Mouse (Mus musculus) thymus, adult 2 months (tissue): ENCODE data around the gene Fam216a. TPM values are rescaled to one million over a fixed set of nuclear protein-coding genes. Genes with fewer than 3 reads are reported as not detected.
"Not testable (repeated sequence)": the region's sequence is repeated elsewhere in the genome, so short reads cannot be mapped to it uniquely, and the experiment has no call there.

Experiments
- DNase-seq: peaks from one replicate; pipeline ENCODE4 v3.0.0; 2021
- H3K27ac ChIP-seq: fragments of 200-500 bp; 2 replicates; pipeline ENCODE4 v1.5.1; 2012; ENCODE audit warnings: low read length, control low read depth; ENCODE audit not compliant: control insufficient read depth, insufficient read depth
- H3K27me3 ChIP-seq: fragments of 200-500 bp; 2 replicates; pipeline ENCODE4 v1.6.1; 2012; ENCODE audit warnings: mild to moderate bottlenecking, low read length, moderate library complexity, mixed read lengths; ENCODE audit not compliant: control insufficient read depth, insufficient read depth
- H3K36me3 ChIP-seq: fragments of 200-500 bp; 2 replicates; pipeline ENCODE4 v1.6.1; 2012; ENCODE audit warnings: mild to moderate bottlenecking, low read length, moderate library complexity; ENCODE audit not compliant: control insufficient read depth, insufficient read depth
- H3K4me1 ChIP-seq: fragments of 200-500 bp; replicated peaks from 2 replicates; pipeline ENCODE4 v1.6.1; 2012; ENCODE audit warnings: low read length; ENCODE audit not compliant: control insufficient read depth, insufficient read depth
- H3K4me3 ChIP-seq: fragments of 200-500 bp; 2 replicates; pipeline ENCODE4 v1.5.1; 2012; ENCODE audit warnings: mild to moderate bottlenecking, low read length, control low read depth, moderate library complexity; ENCODE audit not compliant: control insufficient read depth, insufficient read depth
- CTCF ChIP-seq: fragments of 200-500 bp; IDR thresholded peaks from 2 replicates; pipeline ENCODE4 v1.5.1; 2012; ENCODE audit warnings: mild to moderate bottlenecking, control low read depth, low read length, moderate library complexity, borderline replicate concordance; ENCODE audit not compliant: control insufficient read depth, poor library complexity, insufficient read depth; ENCODE audit errors: extremely low read depth
- POLR2A ChIP-seq: fragments of 200-500 bp; IDR thresholded peaks from 2 replicates; pipeline ENCODE4 v1.6.1; 2012; ENCODE audit warnings: mild to moderate bottlenecking, low read length, control low read depth, moderate library complexity; ENCODE audit not compliant: control insufficient read depth, poor library complexity, insufficient read depth; ENCODE audit errors: extremely low read depth
- WGBS: fragments of 180-500 bp; shearing (Covaris S2); methylation state at CpG from one replicate; pipeline ENCODE4 v1.1.7; 2018; 5-methylcytosine and 5-hydroxymethylcytosine counted together
- polyA plus RNA-seq: library from polyadenylated mRNA; depleted of rRNA; stranded (reverse); fragments of >200 nt; gene quantifications from 2 replicates; pipeline ENCODE4 v1.2.3, GENCODE M21; 2012

Gene Fam216a
- polyA plus RNA-seq, 1 experiment: 54.4 TPM

DNA sequence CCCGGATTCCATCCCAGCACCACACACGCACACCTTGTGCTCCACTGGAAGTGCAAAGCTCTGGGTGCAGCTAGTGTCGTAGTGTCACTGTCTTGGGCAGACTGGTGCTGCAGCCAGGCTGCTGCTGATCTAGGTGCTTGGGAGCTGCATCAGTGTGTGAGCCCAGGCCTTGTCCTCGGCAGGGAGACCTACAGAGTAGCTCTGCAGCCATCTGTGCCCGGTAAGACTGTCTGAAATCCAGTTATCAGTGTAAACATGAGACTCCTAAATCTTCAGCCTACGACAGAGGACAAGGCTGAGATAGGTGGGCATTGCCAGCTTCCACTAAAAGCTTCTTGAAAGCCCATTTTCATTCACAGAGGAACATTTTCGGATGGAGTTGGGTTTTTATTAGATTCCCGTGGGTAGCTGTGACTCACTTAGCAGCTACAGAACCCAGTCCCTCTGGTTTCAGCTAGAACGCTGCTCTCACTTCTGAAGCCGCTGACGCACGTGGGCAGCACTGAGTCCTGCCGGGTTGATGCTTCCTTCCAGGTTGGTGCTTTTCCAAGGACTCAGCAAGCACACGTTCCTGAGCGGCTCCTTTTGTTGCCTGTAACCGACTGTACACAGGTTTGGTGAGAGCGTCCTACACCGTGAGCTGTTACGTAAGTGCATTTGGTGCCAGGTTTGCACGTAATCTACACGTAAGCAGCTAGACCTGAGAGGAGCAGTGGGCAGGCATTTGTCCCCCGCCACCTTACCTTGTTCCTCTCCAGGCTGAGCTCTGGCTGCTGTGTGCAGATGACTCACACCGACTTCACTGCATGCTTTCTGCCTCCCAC lies 47.3 kb downstream of the Fam216a start:
- H3K27me3 ChIP-seq: no peaks in the 10 kb centered on the region
- H3K4me1 ChIP-seq: no peaks in the 10 kb centered on the region
- WGBS: 97% methylated on average over 23 of the region's 23 CpGs
- no peak overlapping the region for H3K4me3 ChIP-seq
- DNase-seq: no peak
- peaks cover 60% of the 10 kb centered on the region for H3K36me3 ChIP-seq
- H3K27ac ChIP-seq: no peak overlapping the region
- no peak for TF ChIP-seq CTCF
- TF ChIP-seq POLR2A: no peak

DNA sequence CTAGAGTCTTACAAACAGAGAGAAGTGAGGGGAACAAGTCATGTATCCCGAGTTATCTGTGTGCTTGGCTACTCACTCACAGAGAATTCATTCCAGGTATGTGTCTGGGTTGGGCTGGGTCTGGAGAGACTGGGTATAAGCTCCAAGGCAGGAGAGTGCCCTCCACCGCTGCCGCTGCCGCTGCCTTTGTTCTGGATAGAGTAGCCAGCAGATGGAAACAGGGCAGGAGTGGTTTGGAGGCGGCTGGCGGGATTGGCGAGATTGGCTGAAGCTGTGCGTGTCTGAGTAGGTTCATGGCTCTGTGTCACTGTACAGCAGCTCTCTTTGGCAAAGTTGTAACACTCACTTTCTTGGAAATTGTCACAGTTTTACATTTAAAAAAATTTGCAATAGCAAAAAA lies 48.6 kb downstream of the Fam216a start:
- no peak overlapping the region for H3K4me3 ChIP-seq
- WGBS: 96% methylated on average over 8 of the region's 8 CpGs
- H3K27ac ChIP-seq: no peak overlapping the region
- H3K27me3 ChIP-seq: no peaks in the 10 kb centered on the region
- no peak for TF ChIP-seq CTCF
- TF ChIP-seq POLR2A: no peak
- H3K36me3 ChIP-seq: peaks cover 62% of the 10 kb centered on the region
- DNase-seq: no peak
- H3K4me1 ChIP-seq: peaks cover 2% of the 10 kb centered on the region

GRCm38 (mm10) chr5:122320205-122320781 lies 51.9 kb downstream of the Fam216a start:
- WGBS: 95% methylated on average over 12 of the region's 12 CpGs
- TF ChIP-seq POLR2A: no peak
- TF ChIP-seq CTCF: no peak
- peaks cover 32% of the 10 kb centered on the region for H3K4me1 ChIP-seq
- no peak overlapping the region for H3K27ac ChIP-seq
- no peaks in the 10 kb centered on the region for H3K27me3 ChIP-seq
- H3K36me3 ChIP-seq: peaks cover 50% of the 10 kb centered on the region
- no peak for DNase-seq
- H3K4me3 ChIP-seq: no peak overlapping the region

DNA sequence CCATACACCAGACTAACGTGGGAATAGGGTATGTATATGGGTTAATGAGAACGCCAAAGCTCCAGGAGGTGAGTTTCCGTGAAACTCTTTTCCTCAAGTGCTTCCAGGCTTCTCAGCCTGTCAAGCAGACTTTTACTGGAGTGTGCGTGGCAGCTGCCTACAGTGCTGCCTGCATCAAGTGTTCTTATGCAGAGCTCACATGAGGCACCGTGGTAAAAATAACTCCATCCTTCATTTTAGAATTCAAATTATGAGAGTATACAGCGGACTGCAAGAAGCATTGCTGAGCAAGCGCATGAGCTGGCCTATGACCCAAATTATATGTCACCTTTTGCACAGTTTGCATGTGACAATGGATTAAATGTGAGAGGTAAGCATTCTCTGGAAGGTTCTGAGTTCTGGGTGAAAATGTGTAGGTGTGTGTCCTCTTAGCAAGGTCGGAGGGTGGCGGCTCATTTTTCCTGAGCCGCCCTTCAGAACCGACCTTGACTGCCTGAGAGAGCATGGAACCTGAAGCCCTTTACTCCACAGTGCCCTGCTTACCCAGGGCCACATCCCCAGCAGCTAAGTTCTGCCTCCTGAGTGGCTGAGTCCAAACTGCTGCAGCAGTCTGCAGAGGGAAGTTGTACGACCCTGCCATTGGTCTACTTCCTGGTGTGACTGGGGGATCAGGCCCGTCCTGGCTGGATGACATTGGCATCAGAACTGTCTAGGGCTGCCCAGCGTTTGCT lies 52.5 kb downstream of the Fam216a start:
- Histone ChIP-seq H3K27me3 (no peaks in the 10 kb centered on the region), H3K36me3 (peaks cover 44% of the 10 kb centered on the region), H3K27ac (no peak overlapping the region), H3K4me1 (peaks cover 38% of the 10 kb centered on the region), H3K4me3 (no peak overlapping the region)
- no peak for DNase-seq
- WGBS: 96% methylated on average over 14 of the region's 14 CpGs
- TF ChIP-seq POLR2A (no peak), CTCF (no peak)

DNA sequence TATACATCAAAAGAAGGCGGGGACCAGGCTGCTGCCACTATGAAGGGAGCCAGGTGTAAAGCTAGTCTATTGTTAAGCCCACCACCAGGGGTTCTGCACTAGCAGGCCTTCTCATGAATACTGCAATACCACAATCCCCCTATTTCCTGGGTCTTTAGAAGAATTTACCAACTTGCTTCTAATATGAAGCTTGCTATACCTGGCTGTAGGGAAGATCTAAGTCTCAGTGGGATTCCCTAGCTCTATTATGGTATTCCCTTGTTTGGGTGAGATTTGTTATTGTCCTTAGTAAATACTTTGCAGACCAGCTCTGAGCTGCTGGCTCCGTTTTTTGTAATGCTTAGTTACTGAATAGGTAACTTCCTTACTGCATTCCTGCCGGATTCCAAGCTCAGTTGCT lies 53.2 kb downstream of the Fam216a start:
- not testable (repeated sequence) for H3K27me3 ChIP-seq, H3K27ac ChIP-seq, DNase-seq, H3K4me3 ChIP-seq
- peaks cover 42% of the 10 kb centered on the region for H3K4me1 ChIP-seq
- H3K36me3 ChIP-seq: peaks cover 37% of the 10 kb centered on the region
- 91% methylated on average over 3 of the region's 3 CpGs for WGBS

- peak; percentile 65 for DNase-seq
- TF ChIP-seq POLR2A (no peak), CTCF (peak; percentile 42; the same call in 1 of the 2 replicates)
- H3K36me3 ChIP-seq: peaks cover 35% of the 10 kb centered on the region
These were observed 54.1 kb downstream of the Fam216a start for GRCm38 (mm10) chr5:122318100-122318499.

More at GRCm38 (mm10) chr5:122318100-122318499, 54.1 kb downstream of the Fam216a start:
- Histone ChIP-seq H3K27me3 (no peaks in the 10 kb centered on the region), H3K4me3 (no peak overlapping the region), H3K27ac (peak overlapping the region; percentile 94), H3K4me1 (peaks cover 51% of the 10 kb centered on the region)
- 46% methylated on average over 3 of the region's 3 CpGs for WGBS
